In genomic region chr2:169961463-169962230, GRCm38 (mm10) we compare ENCODE assay signal across 8 mouse cellular contexts.
DNase-seq lines count a peak whose midpoint lies in the region; ATAC-seq and TF ChIP-seq lines count a peak whose summit lies in the region.

No protein-coding gene starts in this region.

- no peaks in the 10 kb centered on the region for H3K36me3 ChIP-seq in heart, embryonic 15.5 days
- H3K36me3 ChIP-seq in embryonic facial prominence, embryonic 10.5 days (replicated peaks): no peaks in the 10 kb centered on the region
- no peaks in the 10 kb centered on the region for H3K36me3 ChIP-seq in intestine, postnatal 0 days (ENCODE audit: control insufficient read depth, insufficient read depth)
- no peaks in the 10 kb centered on the region for H3K36me3 ChIP-seq in neural tube, embryonic 13.5 days

- H3K4me2 ChIP-seq in heart, embryonic 15.5 days: peak overlapping the region; percentile 62
- H3K4me2 ChIP-seq in intestine, postnatal 0 days (replicated peaks; ENCODE audit: low read depth): peak overlapping the region; percentile 41
- peak overlapping the region; percentile 61 for H3K4me2 ChIP-seq in neural tube, embryonic 13.5 days

- H3K27me3 ChIP-seq in heart, embryonic 15.5 days: no peaks in the 10 kb centered on the region
- peaks cover 14% of the 10 kb centered on the region; the same call in 1 of the 2 replicates for H3K27me3 ChIP-seq in embryonic facial prominence, embryonic 10.5 days (replicated peaks; ENCODE audit: low read depth, poor library complexity, severe bottlenecking)
- H3K27me3 ChIP-seq in intestine, postnatal 0 days (replicated peaks; ENCODE audit: control insufficient read depth, insufficient read depth, low read length): no peaks in the 10 kb centered on the region
- no peaks in the 10 kb centered on the region for H3K27me3 ChIP-seq in neural tube, embryonic 13.5 days

- intact Hi-C loops in heart, postnatal 10 days (cut with DNase I): no loop called here
- intact Hi-C loops in gastrocnemius, adult 2 months (cut with DNase I): no loop called here

- no peak overlapping the region for H3K27ac ChIP-seq in heart, embryonic 15.5 days
- peak overlapping the region; percentile 71 for H3K27ac ChIP-seq in embryonic facial prominence, embryonic 10.5 days (replicated peaks)
- H3K27ac ChIP-seq in intestine, postnatal 0 days (ENCODE audit: low read depth, low read length): no peak overlapping the region
- H3K27ac ChIP-seq in neural tube, embryonic 13.5 days (replicated peaks): peak overlapping the region; percentile 54; the same call in 1 of the 2 replicates
- H3K27ac ChIP-seq in gastrocnemius, adult 2 months: no peak overlapping the region

- DNase-seq in heart, postnatal 10 days: no peak
- peak; percentile 39 for DNase-seq in embryonic facial prominence, embryonic 10.5 days (ENCODE audit: low spot score)
- no peak for DNase-seq in gastrocnemius, adult 2 months
- no peak for DNase-seq in urinary bladder, postnatal 14 days (ENCODE audit: low spot score)
- no peak for DNase-seq in adrenal gland, adult 2 months

- no peak for TF ChIP-seq CTCF in intestine, postnatal 0 days (IDR thresholded peaks at IDR 0.05; ENCODE audit: low read depth)
- no peak for TF ChIP-seq CTCF in gastrocnemius, adult 2 months (IDR thresholded peaks at IDR 0.05)

- peak overlapping the region; percentile 28 for H3K4me3 ChIP-seq in heart, embryonic 15.5 days
- H3K4me3 ChIP-seq in embryonic facial prominence, embryonic 10.5 days: peak overlapping the region; percentile 53
- H3K4me3 ChIP-seq in intestine, postnatal 0 days (ENCODE audit: low read depth, low read length): no peak overlapping the region
- H3K4me3 ChIP-seq in neural tube, embryonic 13.5 days: peak overlapping the region; percentile 29
- H3K4me3 ChIP-seq in gastrocnemius, adult 2 months: no peak overlapping the region

- peaks cover 2% of the 10 kb centered on the region; the same call in 1 of the 2 replicates for H3K4me1 ChIP-seq in heart, embryonic 15.5 days (replicated peaks)
- H3K4me1 ChIP-seq in embryonic facial prominence, embryonic 10.5 days: peaks cover 20% of the 10 kb centered on the region
- H3K4me1 ChIP-seq in intestine, postnatal 0 days (replicated peaks; ENCODE audit: control insufficient read depth, insufficient read depth, low read length): no peaks in the 10 kb centered on the region
- H3K4me1 ChIP-seq in neural tube, embryonic 13.5 days (replicated peaks): peaks cover 39% of the 10 kb centered on the region

- no peak for ATAC-seq in heart, embryonic 15.5 days (replicated peaks; ENCODE audit: insufficient number of reproducible peaks, insufficient read depth, low FRiP score, low read depth)
- ATAC-seq in intestine, postnatal 0 days: no peak
- peak; percentile 30 for ATAC-seq in neural tube, embryonic 13.5 days (ENCODE audit: low read depth)

- H3K9me3 ChIP-seq in heart, embryonic 15.5 days (replicated peaks): no peaks in the 10 kb centered on the region
- H3K9me3 ChIP-seq in embryonic facial prominence, embryonic 10.5 days: no peaks in the 10 kb centered on the region
- no peaks in the 10 kb centered on the region for H3K9me3 ChIP-seq in intestine, postnatal 0 days (ENCODE audit: control insufficient read depth)
- H3K9me3 ChIP-seq in neural tube, embryonic 13.5 days: no peaks in the 10 kb centered on the region

- H3K9ac ChIP-seq in heart, embryonic 15.5 days: no peak overlapping the region
- H3K9ac ChIP-seq in intestine, postnatal 0 days (ENCODE audit: low read depth, low read length): no peak overlapping the region
- H3K9ac ChIP-seq in neural tube, embryonic 13.5 days: peak overlapping the region; percentile 57; the same call in 1 of the 2 replicates

- WGBS in heart, embryonic 15.5 days: 23% methylated on average over 24 of the region's 24 CpGs
- WGBS in embryonic facial prominence, embryonic 10.5 days: 28% methylated on average over 24 of the region's 24 CpGs
- WGBS in intestine, postnatal 0 days: 31% methylated on average over 24 of the region's 24 CpGs
- 21% methylated on average over 24 of the region's 24 CpGs for WGBS in neural tube, embryonic 13.5 days

Comparison
In these comparisons a context has a peak if more than half of its experiments do, and no peak if none do; other contexts are left out.
1. H3K27ac ChIP-seq: peak in embryonic facial prominence, embryonic 10.5 days (single experiment) and neural tube, embryonic 13.5 days (single experiment); none in heart, embryonic 15.5 days (single experiment), intestine, postnatal 0 days (single experiment) and gastrocnemius, adult 2 months (single experiment).
2. H3K4me3 ChIP-seq: peak in heart, embryonic 15.5 days (single experiment), embryonic facial prominence, embryonic 10.5 days (single experiment) and neural tube, embryonic 13.5 days (single experiment); none in intestine, postnatal 0 days (single experiment) and gastrocnemius, adult 2 months (single experiment).
3. Peak in every context shown above with its lines, with median percentiles within 50 percentile points of each other: H3K4me2 ChIP-seq.